Mouse (Mus musculus) skeletal muscle tissue, adult 2 months (tissue): ENCODE results near the gene Il9r.

Experiments
- DNase-seq: peaks from one replicate; pipeline ENCODE4 v3.0.0-alpha.2; 2012; ENCODE audit warnings: low read depth, low spot score

The Il9r gene

DNA sequence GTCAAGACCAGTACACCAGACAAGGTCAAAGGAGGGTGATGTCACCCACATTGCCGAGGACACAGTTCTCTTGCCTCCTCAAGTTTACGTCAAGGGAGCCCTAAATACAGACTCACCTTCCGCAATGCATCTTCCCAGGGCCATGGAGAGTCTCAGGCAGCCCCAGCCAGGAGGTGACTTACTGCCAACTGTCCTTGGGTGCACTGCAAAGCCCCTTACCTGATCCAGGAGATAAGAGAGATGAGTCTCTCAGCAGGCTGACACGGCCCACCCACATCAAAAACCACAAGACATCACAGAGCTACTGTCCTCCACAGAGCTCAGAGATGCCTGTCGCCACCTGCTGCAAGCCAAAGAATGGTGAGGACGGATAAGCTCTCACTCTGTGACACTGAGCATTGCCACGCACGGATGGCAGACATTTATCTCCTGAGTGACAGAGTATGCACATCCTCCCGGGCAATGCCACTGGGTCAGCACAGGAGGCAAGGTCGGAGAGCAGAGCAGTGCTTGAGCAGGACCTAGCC, at the start of gene Il9r:
Il9r (minus strand) TSS at position 205 of the 527 bp plus-strand sequence.
- no peak for DNase-seq

GRCm38 (mm10) chr11:32248350-32248749, 48.3 kb upstream of the Il9r start:
- no peak for DNase-seq

DNA sequence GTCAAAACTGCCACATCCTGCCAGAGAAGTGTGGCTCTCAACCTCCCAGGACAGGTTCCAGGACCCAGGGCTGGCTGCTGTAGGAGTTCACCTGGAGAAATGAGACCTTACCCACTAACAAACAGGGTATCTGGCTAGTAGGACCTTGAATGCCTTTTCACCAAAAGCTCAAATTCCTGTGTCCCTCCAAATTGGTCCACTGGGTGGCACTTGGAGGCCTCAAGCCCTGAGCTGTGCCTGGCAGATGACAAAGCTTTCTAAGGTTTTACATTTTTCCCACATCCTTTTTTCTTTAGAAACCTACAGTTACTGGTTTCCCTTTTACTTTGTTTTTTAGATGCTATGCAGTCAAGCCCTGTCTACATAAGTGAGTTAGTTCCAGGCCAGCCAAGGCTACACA, 47.0 kb upstream of the Il9r start:
- no peak for DNase-seq

- DNase-seq, result no peak
Measured at GRCm38 (mm10) chr11:32245614-32246013, 45.5 kb upstream of the Il9r start.

GRCm38 (mm10) chr11:32244617-32245016, 44.5 kb upstream of the Il9r start:
- DNase-seq, result no peak

DNA sequence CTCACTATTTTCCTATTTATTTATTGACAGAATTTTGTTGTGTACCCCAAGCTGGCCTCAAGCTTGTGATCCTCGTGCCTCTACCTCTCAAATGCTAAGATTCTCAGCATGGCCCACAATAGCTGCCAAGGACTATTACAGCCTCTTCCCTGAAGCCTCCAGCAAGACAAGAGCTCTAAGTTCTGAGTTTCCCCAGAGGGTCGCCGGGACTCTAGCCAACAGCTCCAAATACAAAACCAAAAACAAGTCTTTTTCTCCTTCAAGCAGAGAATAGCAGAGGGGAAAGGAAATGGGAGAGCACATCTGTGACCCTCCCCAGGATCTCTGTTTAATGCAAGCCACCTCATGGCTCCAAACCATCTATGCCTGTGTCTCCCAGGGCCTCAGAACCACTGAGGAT, 44.0 kb upstream of the Il9r start:
- no peak for DNase-seq

- DNase-seq, result no peak
Measured at GRCm38 (mm10) chr11:32243205-32243955, 43.3 kb upstream of the Il9r start.

- DNase-seq, result no peak
Measured at GRCm38 (mm10) chr11:32242209-32242608, 42.1 kb upstream of the Il9r start.

DNA sequence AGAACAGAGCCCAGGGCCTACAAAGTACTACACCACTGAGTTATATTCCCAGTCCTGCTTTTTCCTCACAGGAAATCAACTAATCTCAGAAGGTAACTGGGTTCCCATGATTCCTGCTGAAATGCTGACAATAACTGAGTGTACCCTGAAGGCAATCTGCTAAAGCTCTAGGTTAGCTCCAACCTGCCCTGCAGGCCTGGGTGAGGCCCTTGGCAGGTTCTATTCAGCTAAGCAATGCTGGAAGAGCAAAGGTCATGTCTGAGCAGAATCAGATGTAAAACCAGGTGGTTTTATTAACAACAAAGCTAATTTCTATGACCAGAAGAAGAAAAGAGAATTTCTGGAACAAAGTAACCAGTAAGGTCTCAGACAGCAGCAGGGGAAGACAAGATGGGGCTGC, 41.3 kb upstream of the Il9r start:
- no peak for DNase-seq

- peak; percentile 55 for DNase-seq
Measured at GRCm38 (mm10) chr11:32238093-32238860, 38.2 kb upstream of the Il9r start.

DNA sequence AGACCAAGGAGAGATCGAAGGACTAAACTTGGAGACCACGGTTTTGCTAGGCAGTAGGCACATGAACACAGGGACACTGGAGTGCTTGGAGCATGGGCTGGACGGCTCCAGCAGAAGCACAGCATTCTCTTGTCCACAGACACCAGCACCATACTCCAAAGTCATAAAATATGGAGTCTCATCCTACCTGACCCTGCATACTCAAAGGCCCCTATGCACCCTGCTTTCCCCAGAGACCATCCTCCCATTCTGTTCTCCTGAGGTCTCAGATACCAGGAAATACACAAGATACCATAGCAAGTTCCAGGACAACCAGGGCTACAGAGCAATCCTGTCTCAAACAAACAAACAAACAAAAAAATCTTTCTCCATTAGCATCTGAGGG, 37.3 kb upstream of the Il9r start:
- no peak for DNase-seq

DNA sequence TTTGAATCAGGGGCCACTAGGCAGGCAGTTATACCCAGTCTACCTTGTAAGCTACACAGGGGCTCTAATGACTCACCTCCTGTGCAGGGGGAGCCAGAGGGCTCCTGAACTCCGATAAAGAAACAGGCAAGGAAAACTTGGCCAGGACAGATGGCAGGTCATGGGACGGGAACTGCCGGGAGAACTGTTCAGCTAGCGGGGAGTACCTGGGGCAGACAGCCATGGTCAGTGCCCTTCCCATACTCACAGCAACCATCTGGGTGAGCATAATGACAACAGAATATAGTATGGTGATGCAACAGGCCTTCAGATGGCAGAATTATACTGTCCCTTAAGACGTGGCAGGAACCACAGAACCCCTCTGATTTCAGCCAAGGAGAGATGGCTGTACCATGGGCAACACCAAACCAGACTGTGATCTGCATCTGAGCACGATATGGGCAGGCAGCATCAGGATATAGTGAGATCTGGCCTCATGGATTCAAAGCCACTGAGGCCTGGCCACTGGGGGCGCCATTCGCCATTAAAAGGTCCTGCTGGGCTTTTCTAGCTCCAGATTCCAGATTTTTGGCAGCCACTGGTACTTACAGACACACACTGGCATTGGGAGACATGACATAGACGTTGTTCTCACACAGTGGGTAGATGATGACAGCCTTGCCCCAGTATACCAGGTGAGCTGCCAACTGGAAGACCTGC, 36.8 kb upstream of the Il9r start:
- DNase-seq, result no peak

DNA sequence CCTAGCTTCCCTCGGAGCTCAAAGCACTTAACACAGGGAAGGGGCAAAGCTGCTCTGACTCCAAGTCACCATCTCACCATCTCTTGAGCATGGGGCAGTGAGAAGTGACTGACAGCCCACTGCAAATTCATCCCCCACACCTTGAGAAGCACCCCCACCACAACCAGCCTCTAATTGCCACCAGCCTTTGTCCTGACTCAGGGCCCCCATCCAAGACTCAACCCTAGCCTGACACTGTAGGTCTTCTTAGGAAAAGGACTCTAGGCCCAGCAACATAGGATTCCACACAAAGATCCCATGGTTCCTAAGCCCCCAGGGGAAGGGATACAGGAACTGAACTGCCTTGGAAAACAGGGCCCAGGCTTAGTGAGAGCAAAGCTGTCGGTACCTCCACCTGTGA, 36.1 kb upstream of the Il9r start:
- DNase-seq, result no peak

- peak; percentile 72 for DNase-seq
Measured at GRCm38 (mm10) chr11:32235646-32236045, 35.6 kb upstream of the Il9r start.

DNA sequence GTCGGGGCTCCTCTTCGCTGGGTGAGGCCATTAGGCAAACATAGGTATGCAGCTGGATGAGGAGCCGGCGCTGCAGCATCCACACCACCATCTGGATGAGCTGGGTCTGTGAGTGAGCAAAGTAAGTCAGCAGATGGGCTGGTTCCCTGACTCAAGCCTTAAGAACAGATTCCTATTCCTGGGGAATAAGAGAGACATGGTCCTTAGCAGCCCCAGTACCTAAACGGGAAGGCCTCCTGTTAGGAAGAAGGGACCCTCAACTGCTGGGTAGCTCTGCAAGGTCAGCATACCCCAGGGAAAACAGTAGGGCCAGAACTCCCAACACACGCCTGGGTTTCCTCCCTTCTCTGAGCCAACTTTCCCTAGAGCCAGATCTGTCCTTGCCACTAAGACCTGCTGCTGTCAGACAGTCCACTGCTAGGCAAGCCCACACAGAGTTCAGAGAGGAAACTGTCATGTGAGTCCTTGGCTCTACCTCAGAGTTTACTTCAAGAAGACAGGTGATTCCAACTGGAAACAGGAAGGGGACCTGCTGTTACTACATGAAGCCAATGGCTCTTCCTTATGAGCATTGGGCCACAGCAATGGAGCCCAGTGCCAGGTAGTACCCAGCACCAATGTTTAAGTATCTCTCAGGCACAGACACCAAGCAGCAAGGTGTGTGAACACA, 34.9 kb upstream of the Il9r start:
- no peak for DNase-seq

- no peak for DNase-seq
Measured at GRCm38 (mm10) chr11:32233895-32234294, 33.8 kb upstream of the Il9r start.

DNA sequence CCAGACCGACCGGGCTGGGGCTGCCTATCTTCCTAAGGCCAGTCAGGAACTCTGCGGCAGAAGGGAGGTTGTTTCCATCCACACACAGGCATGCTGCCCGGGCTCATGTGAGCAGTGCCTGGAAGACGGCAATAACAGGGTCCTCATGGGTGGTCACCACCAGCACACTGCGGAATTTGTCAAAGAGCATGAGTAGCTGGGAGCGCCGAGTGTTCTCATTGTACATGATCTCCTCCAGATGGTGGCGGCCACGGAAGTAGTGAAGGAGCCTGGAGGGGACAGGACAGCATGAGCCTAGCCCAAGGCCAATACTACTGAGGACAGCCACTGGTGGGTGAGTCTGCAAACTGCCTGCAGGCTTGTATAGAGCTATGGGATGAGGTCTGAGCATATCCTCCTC, 32.8 kb upstream of the Il9r start:
- no peak for DNase-seq

DNA sequence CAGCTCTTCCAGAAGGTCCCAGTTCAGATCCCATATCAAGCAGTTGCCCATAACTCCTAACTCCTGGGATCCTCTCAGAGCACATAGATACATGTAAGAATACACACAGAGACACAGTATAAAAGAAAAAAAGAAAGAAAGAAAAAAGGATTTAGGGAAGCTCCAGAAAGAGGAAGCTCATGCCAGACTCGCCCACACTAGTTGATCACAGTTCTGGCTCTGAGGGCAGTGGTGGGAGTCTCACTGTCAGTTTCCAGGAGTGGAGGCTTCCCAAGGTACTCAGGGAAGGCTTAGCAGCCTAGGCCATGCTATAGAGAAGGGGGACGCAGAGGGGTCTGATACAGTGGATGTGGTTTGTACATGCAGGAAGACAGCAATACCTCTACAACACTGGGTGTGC, 31.0 kb upstream of the Il9r start:
- no peak for DNase-seq

DNA sequence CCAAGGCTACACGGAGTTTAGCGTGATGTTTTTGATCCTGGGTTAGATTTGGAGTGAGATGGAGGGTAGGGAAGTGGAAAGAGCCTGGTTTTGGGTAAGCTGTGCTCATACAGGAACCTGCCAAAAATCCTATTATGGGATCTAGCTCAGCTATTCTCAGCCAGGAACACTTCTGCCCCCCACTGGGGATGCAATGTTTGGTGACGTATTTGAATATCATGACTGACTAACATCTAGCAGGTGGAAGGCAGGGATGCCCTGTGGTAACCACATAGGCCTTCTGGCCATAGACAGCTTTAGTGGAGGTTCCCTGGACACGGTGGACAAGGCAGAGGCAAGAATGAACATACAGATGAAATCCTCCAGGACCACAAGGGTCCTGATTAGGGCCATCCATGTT, 30.1 kb upstream of the Il9r start:
- DNase-seq, result no peak

GRCm38 (mm10) chr11:32228292-32228845, 28.3 kb upstream of the Il9r start:
- no peak for DNase-seq

- DNase-seq, result no peak
Measured at GRCm38 (mm10) chr11:32227555-32227954, 27.5 kb upstream of the Il9r start.
